Mouse (Mus musculus) stomach, embryonic 14.5 days (tissue): ENCODE data around the gene Upb1. TPM values are rescaled to one million over a fixed set of nuclear protein-coding genes. Genes with fewer than 3 reads are reported as not detected.
A peak's percentile ranks its signal among the peaks of the same experiment; 100 is the strongest.

ENCODE experiments used
- ATAC-seq: fragments of 200-750 bp; cut with Nextera tagmentation; 2 replicates; pipeline ENCODE4 v1.8.0; 2017; ENCODE audit warnings: low read depth, moderate TSS enrichment; ENCODE audit not compliant: insufficient number of reproducible peaks, insufficient read depth, low FRiP score
- H3K27ac ChIP-seq: fragments of 300-500 bp; sonication (generic); 2 replicates; pipeline ENCODE4 v1.5.1; 2014; ENCODE audit warnings: mild to moderate bottlenecking, low read length, moderate library complexity, mixed read lengths
- H3K27me3 ChIP-seq: fragments of 300-500 bp; sonication (generic); 2 replicates; pipeline ENCODE4 v1.6.1; 2014; ENCODE audit warnings: low read length, control low read depth, mixed read lengths; ENCODE audit not compliant: control insufficient read depth, insufficient read depth
- H3K36me3 ChIP-seq: fragments of 300-500 bp; sonication (generic); 2 replicates; pipeline ENCODE4 v1.6.1; 2014; ENCODE audit warnings: mild to moderate bottlenecking, control low read depth, low read length, moderate library complexity, mixed read lengths; ENCODE audit not compliant: control insufficient read depth, insufficient read depth
- H3K4me1 ChIP-seq: fragments of 300-500 bp; sonication (generic); 2 replicates; pipeline ENCODE4 v1.6.1; 2014; ENCODE audit warnings: low read length, control low read depth, mixed read lengths; ENCODE audit not compliant: control insufficient read depth, insufficient read depth
- H3K4me2 ChIP-seq: fragments of 300-500 bp; sonication (generic); replicated peaks from 2 replicates; pipeline ENCODE4 v1.6.1; 2014; ENCODE audit warnings: low read depth, low read length, control low read depth
- H3K4me3 ChIP-seq: fragments of 300-500 bp; sonication (generic); 2 replicates; pipeline ENCODE4 v1.5.1; 2014; ENCODE audit warnings: low read depth, low read length, control low read depth
- H3K9ac ChIP-seq: fragments of 300-500 bp; sonication (generic); replicated peaks from 2 replicates; pipeline ENCODE4 v1.6.1; 2014; ENCODE audit warnings: low read depth, mild to moderate bottlenecking, control low read depth, low read length, moderate library complexity, mixed read lengths
- H3K9me3 ChIP-seq: fragments of 300-500 bp; sonication (generic); 2 replicates; pipeline ENCODE4 v1.6.1; 2016; ENCODE audit warnings: low read depth, low read length, control low read depth; ENCODE audit not compliant: control insufficient read depth
- WGBS: fragments of 180-500 bp; shearing (Covaris S2); extraction: QIAGEN DNeasy Blood & Tissue Kit; methylation state at CpG from one replicate; pipeline ENCODE4 v1.1.7; 2014; 5-methylcytosine and 5-hydroxymethylcytosine counted together
- polyA plus RNA-seq: library from polyadenylated mRNA; unstranded; fragments of >200 nt; fragmentation: Nextera tagmentation; extraction: Ambion mirVana; gene quantifications from 2 replicates; pipeline ENCODE4 v1.2.1, GENCODE M21; 2014

Gene Upb1
- polyA plus RNA-seq, 1 experiment from 2014 or later, result 0.95 TPM

DNA sequence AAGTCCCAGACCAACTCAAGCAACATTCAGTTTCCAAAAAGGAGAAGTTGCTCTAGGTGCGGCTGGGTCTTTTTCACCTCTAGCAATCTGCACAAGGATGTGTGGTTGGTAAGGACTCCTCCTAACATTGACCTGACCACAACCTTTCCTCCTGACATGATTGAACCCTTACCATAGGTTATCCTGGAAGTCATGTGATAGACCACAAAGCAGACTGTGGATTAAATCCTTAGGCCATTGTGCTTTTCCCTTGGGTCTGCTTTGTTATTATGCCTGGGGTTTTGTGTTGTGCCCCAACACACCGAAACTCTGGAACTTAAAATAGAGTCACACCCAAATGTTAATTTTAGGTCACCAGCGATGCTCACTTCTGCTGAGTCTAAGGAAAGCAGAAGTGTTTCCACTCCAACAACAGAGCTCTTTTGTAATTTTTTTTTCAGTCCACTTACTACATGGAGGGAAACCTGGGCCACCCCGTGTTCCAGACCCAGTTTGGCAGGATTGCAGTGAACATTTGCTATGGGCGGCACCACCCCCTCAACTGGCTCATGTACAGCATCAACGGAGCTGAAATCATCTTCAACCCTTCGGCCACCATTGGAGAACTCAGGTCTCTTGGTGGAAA lies 28.7 kb downstream of the Upb1 start:
- Histone ChIP-seq H3K9me3 (no peaks in the 10 kb centered on the region), H3K36me3 (no peaks in the 10 kb centered on the region), H3K9ac (no peak overlapping the region), H3K27ac (peak overlapping the region; percentile 55; the same call in 1 of the 2 replicates), H3K4me1 (no peaks in the 10 kb centered on the region), H3K4me2 (0 out of 2 replicates have a peak overlapping the region, but pooled peaks have one; percentile 22), H3K4me3 (no peak overlapping the region), H3K27me3 (no peaks in the 10 kb centered on the region)
- ATAC-seq, result no peak
- WGBS, result 76% methylated on average over 7 of the region's 7 CpGs

DNA sequence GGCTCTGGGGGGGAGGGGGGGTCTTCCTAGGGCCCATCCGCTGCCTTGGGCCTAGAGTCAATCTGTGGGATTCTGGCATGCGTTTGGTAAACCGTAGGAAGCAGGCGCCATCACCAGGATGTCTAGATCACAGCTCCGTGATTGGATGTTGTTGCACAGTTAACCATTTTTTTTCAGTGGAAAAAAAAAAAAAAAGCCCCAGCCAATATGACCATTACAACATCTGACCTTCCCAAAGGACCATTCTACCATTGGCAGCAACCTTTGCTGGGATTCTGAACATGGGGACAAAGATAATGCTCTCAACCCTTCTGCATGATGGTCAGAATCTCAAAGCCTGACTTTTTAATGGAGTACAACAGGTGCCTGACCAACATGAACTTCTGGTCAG lies 29.2 kb downstream of the Upb1 start:
- H3K9me3 ChIP-seq, result no peaks in the 10 kb centered on the region
- 91% methylated on average over 5 of the region's 5 CpGs for WGBS
- H3K27me3 ChIP-seq, result no peaks in the 10 kb centered on the region
- no peaks in the 10 kb centered on the region for H3K4me1 ChIP-seq
- no peaks in the 10 kb centered on the region for H3K36me3 ChIP-seq
- no peak for ATAC-seq
- no peak overlapping the region for H3K27ac ChIP-seq
- H3K4me3 ChIP-seq, result no peak overlapping the region
- no peak overlapping the region for H3K4me2 ChIP-seq
- no peak overlapping the region for H3K9ac ChIP-seq

DNA sequence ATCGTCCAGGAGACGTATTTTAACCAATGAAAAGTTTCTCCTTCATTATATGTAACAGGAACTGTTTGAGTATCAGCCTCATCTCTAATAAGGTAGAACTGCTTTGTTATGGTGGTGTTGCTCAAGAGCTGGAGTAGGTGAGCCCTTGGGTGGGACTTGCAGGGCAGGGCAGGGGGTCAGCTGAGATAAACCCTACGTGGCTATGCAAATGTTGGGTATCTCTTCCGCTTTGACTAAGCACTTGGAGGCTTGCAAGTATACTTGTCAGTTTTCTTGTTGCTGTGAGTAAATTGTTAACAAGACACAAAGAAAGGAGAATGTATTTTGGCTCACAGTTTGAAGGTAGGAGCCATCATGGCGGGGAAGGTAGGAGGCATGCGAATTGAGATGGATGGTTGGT lies 29.7 kb downstream of the Upb1 start:
- 95% methylated on average over 6 of the region's 6 CpGs for WGBS
- Histone ChIP-seq H3K9ac (no peak overlapping the region), H3K27me3 (no peaks in the 10 kb centered on the region), H3K36me3 (no peaks in the 10 kb centered on the region), H3K4me1 (no peaks in the 10 kb centered on the region), H3K4me3 (no peak overlapping the region), H3K27ac (no peak overlapping the region), H3K9me3 (no peaks in the 10 kb centered on the region), H3K4me2 (no peak overlapping the region)
- no peak for ATAC-seq

DNA sequence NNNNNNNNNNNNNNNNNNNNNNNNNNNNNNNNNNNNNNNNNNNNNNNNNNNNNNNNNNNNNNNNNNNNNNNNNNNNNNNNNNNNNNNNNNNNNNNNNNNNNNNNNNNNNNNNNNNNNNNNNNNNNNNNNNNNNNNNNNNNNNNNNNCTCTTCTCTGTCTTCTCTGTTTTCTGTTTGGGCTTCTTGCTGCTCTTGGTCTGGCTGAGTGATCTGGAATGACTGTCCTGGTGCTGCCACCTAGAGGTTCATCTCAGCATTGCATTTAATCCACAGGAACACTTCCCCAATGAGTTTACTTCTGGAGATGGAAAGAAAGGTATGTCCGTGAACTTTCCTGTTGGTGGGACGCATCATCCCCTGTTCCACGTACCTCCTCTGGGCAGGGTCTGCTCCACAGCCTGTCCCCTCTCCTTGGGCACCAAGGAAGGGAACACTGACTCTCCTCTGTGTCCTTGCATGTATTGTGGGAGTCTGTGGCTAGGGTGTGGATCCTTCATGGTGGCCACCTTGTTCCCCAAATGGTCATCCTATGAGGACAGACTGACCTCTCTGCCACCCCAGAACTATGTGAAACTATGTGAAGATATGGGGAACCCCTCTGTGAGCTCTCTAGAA lies 35.8 kb downstream of the Upb1 start:
- H3K9ac ChIP-seq, result no peak overlapping the region
- H3K27ac ChIP-seq, result no peak overlapping the region
- WGBS, result 13% methylated on average over 3 of the region's 3 CpGs
- H3K36me3 ChIP-seq, result no peaks in the 10 kb centered on the region
- no peak for ATAC-seq
- H3K4me3 ChIP-seq, result no peak overlapping the region
- no peaks in the 10 kb centered on the region for H3K9me3 ChIP-seq
- no peaks in the 10 kb centered on the region for H3K4me1 ChIP-seq
- no peaks in the 10 kb centered on the region for H3K27me3 ChIP-seq
- H3K4me2 ChIP-seq, result no peak overlapping the region

DNA sequence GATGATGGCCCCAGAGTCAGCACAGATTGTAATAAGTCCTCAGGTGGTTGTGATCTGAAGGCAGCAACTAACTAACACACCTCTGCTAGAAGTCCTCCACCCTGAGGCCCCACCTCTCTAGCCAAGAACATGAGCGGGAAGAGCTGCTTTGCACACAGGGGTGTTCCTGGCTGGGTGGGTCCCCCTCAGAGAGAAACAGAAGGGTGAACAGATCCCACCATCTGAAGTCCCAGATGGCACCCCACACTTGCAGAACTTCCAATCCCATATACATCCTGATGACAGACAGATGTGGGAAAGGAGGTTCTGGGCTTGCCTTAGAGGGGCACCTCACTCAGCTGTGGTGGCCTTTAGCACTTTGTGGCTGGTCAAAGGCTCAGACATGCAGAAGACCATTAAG lies 36.4 kb downstream of the Upb1 start:
- Histone ChIP-seq H3K4me3 (no peak overlapping the region), H3K4me2 (no peak overlapping the region), H3K27me3 (no peaks in the 10 kb centered on the region), H3K27ac (no peak overlapping the region), H3K9ac (no peak overlapping the region), H3K9me3 (no peaks in the 10 kb centered on the region), H3K36me3 (no peaks in the 10 kb centered on the region), H3K4me1 (no peaks in the 10 kb centered on the region)
- no peak for ATAC-seq
- 93% methylated on average over 1 of the region's 1 CpGs for WGBS

DNA sequence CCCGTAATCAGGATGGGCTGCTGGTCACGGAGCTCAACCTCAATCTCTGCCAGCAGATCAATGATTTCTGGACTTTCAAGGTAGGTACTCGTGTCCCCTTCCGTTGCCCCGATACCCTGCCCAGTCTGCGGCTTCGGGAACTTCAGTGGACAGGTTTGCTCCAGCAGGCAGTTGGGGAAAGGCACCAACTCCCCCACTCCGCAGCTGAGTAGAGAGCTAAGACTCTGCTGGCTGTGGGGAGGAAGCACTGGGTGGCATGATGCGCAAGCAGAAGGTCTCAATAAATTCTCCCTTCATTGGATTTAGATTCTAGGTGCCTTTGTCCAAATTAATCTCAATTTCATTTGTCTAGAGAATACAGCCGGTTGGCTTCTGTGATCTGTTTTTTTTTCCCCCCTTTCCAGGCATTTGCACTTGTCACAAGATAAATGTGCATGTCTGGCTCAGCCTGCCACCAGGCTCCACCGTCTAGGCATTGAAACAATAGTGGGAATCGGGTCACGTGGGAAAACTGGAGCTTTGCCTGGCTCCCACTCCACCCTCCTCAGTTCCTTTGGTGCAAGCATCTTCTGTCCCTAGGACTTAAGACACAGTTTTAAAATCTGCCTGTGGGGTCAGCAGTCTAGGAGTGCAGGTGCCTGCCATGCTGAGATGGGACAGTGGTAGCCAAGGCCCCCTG lies 37.4 kb downstream of the Upb1 start:
- H3K9ac ChIP-seq, result no peak overlapping the region
- 55% methylated on average over 13 of the region's 13 CpGs for WGBS
- no peaks in the 10 kb centered on the region for H3K27me3 ChIP-seq
- no peak overlapping the region for H3K27ac ChIP-seq
- no peaks in the 10 kb centered on the region for H3K36me3 ChIP-seq
- H3K9me3 ChIP-seq, result no peaks in the 10 kb centered on the region
- no peak overlapping the region for H3K4me2 ChIP-seq
- no peak overlapping the region for H3K4me3 ChIP-seq
- no peak for ATAC-seq
- H3K4me1 ChIP-seq, result no peaks in the 10 kb centered on the region

DNA sequence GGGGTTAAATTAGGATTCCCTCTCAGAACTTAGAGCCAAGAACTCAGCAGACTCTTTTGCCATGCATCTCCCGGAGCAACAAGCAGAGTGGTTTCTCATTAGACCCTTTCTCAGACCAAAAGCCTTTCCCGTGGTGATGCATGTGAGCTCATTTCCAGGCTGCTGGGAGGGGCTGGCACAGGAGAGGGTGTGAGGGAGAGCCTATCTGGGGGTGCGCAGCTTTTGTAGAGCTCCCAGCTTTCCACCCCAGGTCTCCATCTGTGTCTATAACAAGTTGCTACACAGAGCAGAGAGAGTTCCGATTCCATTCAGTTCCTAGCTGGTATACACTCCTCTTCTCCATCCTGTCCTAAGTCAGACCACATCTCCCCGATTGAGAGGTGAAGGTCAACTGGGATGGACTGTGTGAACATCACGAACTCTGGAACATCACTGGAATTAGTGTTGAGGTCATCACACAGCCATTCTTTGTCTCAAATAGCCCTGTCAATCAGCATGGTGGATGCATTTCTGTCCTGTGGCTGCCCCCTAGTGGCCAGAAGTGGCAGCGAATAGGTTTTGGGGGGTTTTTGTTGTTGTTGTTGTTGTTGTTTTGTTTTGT lies 38.4 kb downstream of the Upb1 start:
- Histone ChIP-seq H3K36me3 (no peaks in the 10 kb centered on the region), H3K4me3 (no peak overlapping the region), H3K9ac (no peak overlapping the region), H3K4me2 (no peak overlapping the region), H3K27ac (no peak overlapping the region), H3K4me1 (peaks cover 5% of the 10 kb centered on the region; the same call in 1 of the 2 replicates), H3K9me3 (no peaks in the 10 kb centered on the region), H3K27me3 (no peaks in the 10 kb centered on the region)
- ATAC-seq, result no peak
- WGBS, result 47% methylated on average over 7 of the region's 7 CpGs

DNA sequence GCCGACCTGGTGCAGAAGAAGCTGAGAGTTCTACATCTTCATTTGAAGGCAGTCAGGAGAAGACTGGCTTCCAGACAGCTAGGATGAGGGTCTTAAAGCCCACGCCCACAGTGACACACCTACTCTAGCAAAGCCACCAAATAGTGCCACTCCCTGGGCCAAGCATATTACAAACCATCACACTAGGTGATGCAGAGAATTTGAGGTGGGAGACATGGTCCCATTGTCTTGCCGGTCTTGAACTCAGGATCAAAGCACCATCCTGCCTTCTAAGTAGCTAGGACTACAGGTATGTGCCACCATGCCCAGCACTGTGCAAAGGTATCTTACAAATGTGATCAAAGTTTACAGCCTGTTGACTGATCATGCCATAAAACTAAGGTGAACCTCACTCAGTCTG lies 39.8 kb downstream of the Upb1 start:
- Histone ChIP-seq H3K9me3 (no peaks in the 10 kb centered on the region), H3K27me3 (no peaks in the 10 kb centered on the region), H3K27ac (no peak overlapping the region), H3K4me1 (peaks cover 10% of the 10 kb centered on the region; the same call in 1 of the 2 replicates), H3K9ac (no peak overlapping the region), H3K4me3 (no peak overlapping the region), H3K4me2 (no peak overlapping the region), H3K36me3 (no peaks in the 10 kb centered on the region)
- WGBS, result 88% methylated on average over 3 of the region's 3 CpGs
- no peak for ATAC-seq
